In genomic region chr19:46846459-46846858, GRCm38 (mm10) we compare ENCODE assay signal across 19 mouse cellular contexts.
A peak's percentile ranks its signal among the peaks of the same experiment; 100 is the strongest.
DNase-seq lines count a peak whose midpoint lies in the region; ATAC-seq and TF ChIP-seq lines count a peak whose summit lies in the region.
"Had no signal": no experiment of that assay in that cellular context is flagged by ENCODE, and none has a peak within 500 bp of the region (broad histone marks: within the 10 kb centered on the region; RNA-seq: fewer than 3 reads in every experiment).

No protein-coding gene starts in this region.

- no peak overlapping the region for H3K4me3 ChIP-seq in embryonic facial prominence, embryonic 14.5 days (ENCODE audit: low read depth, low read length)
- no peak overlapping the region for H3K4me3 ChIP-seq in embryonic facial prominence, embryonic 10.5 days
- no peak overlapping the region for H3K4me3 ChIP-seq in liver, embryonic 14.5 days (ENCODE audit: insufficient read depth in 1 of 2, low read depth in 2 of 2, low read length in 2 of 2)
- no peak overlapping the region for H3K4me3 ChIP-seq in midbrain, postnatal 0 days (ENCODE audit: low read depth, low read length)
- no peak overlapping the region for H3K4me3 ChIP-seq in midbrain, embryonic 15.5 days
- H3K4me3 ChIP-seq: heart, embryonic 12.5 days; hindbrain, embryonic 10.5 days; intestine, embryonic 15.5 days; limb, embryonic 15.5 days; neural tube, embryonic 12.5 days had no signal

- TF ChIP-seq CTCF in liver, embryonic 14.5 days (IDR thresholded peaks at IDR 0.05; ENCODE audit: low read depth) = no peak
- no peak for TF ChIP-seq CTCF in midbrain, postnatal 0 days (IDR thresholded peaks at IDR 0.05)

- no peaks in the 10 kb centered on the region for H3K36me3 ChIP-seq in embryonic facial prominence, embryonic 14.5 days (ENCODE audit: control insufficient read depth, insufficient read depth, low read length)
- H3K36me3 ChIP-seq in embryonic facial prominence, embryonic 10.5 days (replicated peaks) = no peaks in the 10 kb centered on the region
- no peaks in the 10 kb centered on the region for H3K36me3 ChIP-seq in liver, embryonic 14.5 days (replicated peaks; ENCODE audit: control insufficient read depth, insufficient read depth, low read depth)
- H3K36me3 ChIP-seq in midbrain, postnatal 0 days (ENCODE audit: insufficient read depth, low read length) = no peaks in the 10 kb centered on the region
- no peaks in the 10 kb centered on the region for H3K36me3 ChIP-seq in midbrain, embryonic 15.5 days (replicated peaks)
- H3K36me3 ChIP-seq: heart, embryonic 12.5 days; hindbrain, embryonic 10.5 days; intestine, embryonic 15.5 days; limb, embryonic 15.5 days; neural tube, embryonic 12.5 days had no signal

- no peak overlapping the region for H3K27ac ChIP-seq in embryonic facial prominence, embryonic 14.5 days (replicated peaks; ENCODE audit: low read depth, low read length)
- H3K27ac ChIP-seq in embryonic facial prominence, embryonic 10.5 days (replicated peaks) = no peak overlapping the region
- peak overlapping the region; percentile 96 for H3K27ac ChIP-seq in liver, embryonic 14.5 days
- no peak overlapping the region for H3K27ac ChIP-seq in midbrain, postnatal 0 days (ENCODE audit: low read depth, low read length)
- no peak overlapping the region for H3K27ac ChIP-seq in midbrain, embryonic 15.5 days
- H3K27ac ChIP-seq: hindbrain, embryonic 10.5 days; intestine, embryonic 15.5 days; kidney, postnatal 0 days; limb, embryonic 15.5 days; neural tube, embryonic 12.5 days had no signal

- DNase-seq in embryonic facial prominence, embryonic 14.5 days (ENCODE audit: low spot score) = peak; percentile 48
- no peak for DNase-seq in embryonic facial prominence, embryonic 10.5 days (ENCODE audit: low spot score)
- DNase-seq in 416B (ENCODE audit: low read depth) = peak; percentile 24
- peak; percentile 47 to 59 (median 53) for DNase-seq in liver, embryonic 14.5 days (ENCODE audit: low read depth in 3 of 3, low spot score in 3 of 3)
- no peak for DNase-seq in midbrain, postnatal 0 days (ENCODE audit: low spot score)
- no peak for DNase-seq in cerebellum, adult 18-20 months
- DNase-seq: cerebellum, adult 8-10 months; gastrocnemius, postnatal 25 days; midbrain, embryonic 14.5 days; thymus, adult 2 months had no signal

- peak; percentile 30; the same call in 1 of the 2 replicates for ATAC-seq in embryonic facial prominence, embryonic 14.5 days (ENCODE audit: low read depth)
- peak; percentile 33 for ATAC-seq in common myeloid progenitor, adult 5-6 weeks (replicated peaks; ENCODE audit: low read depth, poor library complexity, severe bottlenecking)
- peak; percentile 31 for ATAC-seq in liver, embryonic 14.5 days (ENCODE audit: insufficient read depth)
- no peak for ATAC-seq in midbrain, postnatal 0 days (ENCODE audit: low FRiP score)
- no peak for ATAC-seq in midbrain, embryonic 15.5 days (replicated peaks)
- ATAC-seq: intestine, embryonic 15.5 days; Patski had no signal

- peaks cover 6% of the 10 kb centered on the region; the same call in 1 of the 2 replicates for H3K4me1 ChIP-seq in embryonic facial prominence, embryonic 14.5 days (ENCODE audit: control insufficient read depth, insufficient read depth, low read length)
- H3K4me1 ChIP-seq in embryonic facial prominence, embryonic 10.5 days = peaks cover 8% of the 10 kb centered on the region
- H3K4me1 ChIP-seq in liver, embryonic 14.5 days (replicated peaks; ENCODE audit: control insufficient read depth in 2 of 2, insufficient read depth in 2 of 2, low read length in 1 of 2) = peaks cover 48 to 52% of the 10 kb centered on the region in 2 experiments
- H3K4me1 ChIP-seq in midbrain, postnatal 0 days (ENCODE audit: insufficient read depth, low read length) = no peaks in the 10 kb centered on the region
- H3K4me1 ChIP-seq in midbrain, embryonic 15.5 days = peaks cover 8% of the 10 kb centered on the region
- H3K4me1 ChIP-seq: intestine, embryonic 15.5 days had no signal

- H3K9ac ChIP-seq in embryonic facial prominence, embryonic 14.5 days (ENCODE audit: low read depth, low read length) = no peak overlapping the region
- peak overlapping the region; percentile 57 for H3K9ac ChIP-seq in liver, embryonic 14.5 days (replicated peaks)
- H3K9ac ChIP-seq in midbrain, postnatal 0 days (replicated peaks; ENCODE audit: low read length, poor library complexity, severe bottlenecking) = no peak overlapping the region
- no peak overlapping the region for H3K9ac ChIP-seq in midbrain, embryonic 15.5 days
- H3K9ac ChIP-seq: heart, embryonic 12.5 days; intestine, embryonic 15.5 days; limb, embryonic 15.5 days; neural tube, embryonic 12.5 days had no signal

- H3K4me2 ChIP-seq in embryonic facial prominence, embryonic 14.5 days (ENCODE audit: low read depth, low read length) = no peak overlapping the region
- peak overlapping the region; percentile 33 for H3K4me2 ChIP-seq in liver, embryonic 14.5 days (ENCODE audit: low read depth)
- no peak overlapping the region for H3K4me2 ChIP-seq in midbrain, postnatal 0 days (ENCODE audit: low read depth, low read length, poor library complexity, severe bottlenecking)
- no peak overlapping the region for H3K4me2 ChIP-seq in midbrain, embryonic 15.5 days
- H3K4me2 ChIP-seq: heart, embryonic 12.5 days; intestine, embryonic 15.5 days; limb, embryonic 15.5 days; neural tube, embryonic 12.5 days had no signal

- TF ChIP-seq EP300 in liver, embryonic 14.5 days (IDR thresholded peaks at IDR 0.05; ENCODE audit: low read depth) = peak; percentile 26; the same call in 1 of the 2 replicates

- WGBS in embryonic facial prominence, embryonic 14.5 days = 66% methylated on average over 5 of the region's 5 CpGs
- 87% methylated on average over 5 of the region's 5 CpGs for WGBS in embryonic facial prominence, embryonic 10.5 days
- WGBS in liver, embryonic 14.5 days (ENCODE audit: insufficient replicate concordance) = 15% methylated on average over 5 of the region's 5 CpGs
- 81% methylated on average over 5 of the region's 5 CpGs for WGBS in midbrain, postnatal 0 days
- WGBS in midbrain, embryonic 15.5 days = 82% methylated on average over 5 of the region's 5 CpGs

- H3K27me3 ChIP-seq in embryonic facial prominence, embryonic 14.5 days (replicated peaks; ENCODE audit: control insufficient read depth, insufficient read depth, low read length) = no peaks in the 10 kb centered on the region
- H3K27me3 ChIP-seq in embryonic facial prominence, embryonic 10.5 days (replicated peaks; ENCODE audit: low read depth, poor library complexity, severe bottlenecking) = no peaks in the 10 kb centered on the region
- no peaks in the 10 kb centered on the region for H3K27me3 ChIP-seq in liver, embryonic 14.5 days (ENCODE audit: control insufficient read depth, insufficient read depth, low read length)
- no peaks in the 10 kb centered on the region for H3K27me3 ChIP-seq in midbrain, postnatal 0 days (ENCODE audit: insufficient read depth, low read length)
- H3K27me3 ChIP-seq in midbrain, embryonic 15.5 days (replicated peaks) = no peaks in the 10 kb centered on the region
- H3K27me3 ChIP-seq: heart, embryonic 12.5 days; intestine, embryonic 15.5 days; limb, embryonic 15.5 days; neural tube, embryonic 12.5 days; Patski had no signal

- H3K9me3 ChIP-seq in embryonic facial prominence, embryonic 14.5 days (ENCODE audit: control insufficient read depth, low read length) = no peaks in the 10 kb centered on the region
- no peaks in the 10 kb centered on the region for H3K9me3 ChIP-seq in embryonic facial prominence, embryonic 10.5 days
- no peaks in the 10 kb centered on the region for H3K9me3 ChIP-seq in liver, embryonic 14.5 days (ENCODE audit: control insufficient read depth, low read length)
- H3K9me3 ChIP-seq in midbrain, postnatal 0 days (ENCODE audit: low read length) = no peaks in the 10 kb centered on the region
- H3K9me3 ChIP-seq in midbrain, embryonic 15.5 days = no peaks in the 10 kb centered on the region
- H3K9me3 ChIP-seq: heart, embryonic 12.5 days; hindbrain, embryonic 10.5 days; intestine, embryonic 15.5 days; limb, embryonic 15.5 days; neural tube, embryonic 12.5 days had no signal

Comparison
In these comparisons a context has a peak if more than half of its experiments do, and no peak if none do; other contexts are left out.
1. DNase-seq: peak in embryonic facial prominence, embryonic 14.5 days (single experiment), 416B (single experiment) and liver, embryonic 14.5 days (3 of 3); none in embryonic facial prominence, embryonic 10.5 days (single experiment), midbrain, postnatal 0 days (single experiment) and cerebellum, adult 18-20 months (0 of 2).
2. ATAC-seq: peak in embryonic facial prominence, embryonic 14.5 days (single experiment), common myeloid progenitor, adult 5-6 weeks (single experiment) and liver, embryonic 14.5 days (single experiment); none in midbrain, postnatal 0 days (single experiment) and midbrain, embryonic 15.5 days (single experiment).